Mouse (Mus musculus) lung, adult 2 months (tissue): ENCODE data around the gene Sgta. TPM values are rescaled to one million over a fixed set of nuclear protein-coding genes. Genes with fewer than 3 reads are reported as not detected.
"Not testable (repeated sequence)": the region's sequence is repeated elsewhere in the genome, so short reads cannot be mapped to it uniquely, and the experiment has no call there.

Experiments
- DNase-seq: peaks from one replicate; pipeline ENCODE4 v3.0.0; 2022
- H3K4me1 ChIP-seq: fragments of 200-500 bp; 2 replicates; pipeline ENCODE4 v1.6.1; 2011; ENCODE audit warnings: low read length; ENCODE audit not compliant: control insufficient read depth, insufficient read depth
- H3K4me3 ChIP-seq: fragments of 200-500 bp; replicated peaks from 2 replicates; pipeline ENCODE3; 2011; ENCODE audit warnings: low read depth, mild to moderate bottlenecking, control low read depth, low read length; ENCODE audit errors: extremely low read depth
- CTCF ChIP-seq: fragments of 200-500 bp; IDR thresholded peaks from 2 replicates; pipeline ENCODE4 v1.5.1; 2011; ENCODE audit warnings: mild to moderate bottlenecking, low read length, control low read depth; ENCODE audit not compliant: insufficient read depth
- POLR2A ChIP-seq: fragments of 200-500 bp; IDR thresholded peaks from 2 replicates; pipeline ENCODE4 v1.6.1; 2011; ENCODE audit warnings: low read depth, mild to moderate bottlenecking, control low read depth, low read length, borderline replicate concordance; ENCODE audit errors: extremely low read depth
- WGBS: fragments of 180-500 bp; shearing (Covaris S2); methylation state at CpG from one replicate; pipeline ENCODE4 v1.1.7; 2018; 5-methylcytosine and 5-hydroxymethylcytosine counted together
- polyA plus RNA-seq: library from polyadenylated mRNA; depleted of rRNA; stranded (reverse); fragments of >200 nt; gene quantifications from 2 replicates; pipeline ENCODE4 v1.2.3, GENCODE M21; 2012

Gene Sgta
- polyA plus RNA-seq, 1 experiment: 183 TPM

DNA sequence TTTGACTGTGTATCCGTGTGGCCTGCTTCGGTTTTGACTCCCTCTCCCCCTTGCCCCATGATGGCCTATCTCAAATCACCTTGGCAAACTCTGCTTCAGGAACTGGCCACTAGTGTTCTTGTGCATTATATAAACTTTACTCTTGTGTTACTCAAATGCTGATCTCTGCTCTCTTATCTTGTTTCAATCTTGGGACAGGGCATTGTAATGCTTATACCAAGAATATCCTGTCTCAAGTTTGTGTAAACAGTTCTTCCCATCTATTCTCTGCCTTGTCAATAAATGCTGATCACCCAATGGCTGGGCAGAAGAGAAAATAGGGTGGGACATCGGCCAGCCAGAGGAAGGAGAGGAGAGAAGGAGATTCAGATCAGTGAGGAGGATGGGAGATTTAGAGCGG, 2.7 kb upstream of the Sgta start:
- DNase-seq: no peak
- 35% methylated on average over 4 of the region's 4 CpGs for WGBS
- no peak overlapping the region for H3K4me3 ChIP-seq
- TF ChIP-seq POLR2A: no peak
- TF ChIP-seq CTCF: no peak
- H3K4me1 ChIP-seq: peaks cover 11% of the 10 kb centered on the region

DNA sequence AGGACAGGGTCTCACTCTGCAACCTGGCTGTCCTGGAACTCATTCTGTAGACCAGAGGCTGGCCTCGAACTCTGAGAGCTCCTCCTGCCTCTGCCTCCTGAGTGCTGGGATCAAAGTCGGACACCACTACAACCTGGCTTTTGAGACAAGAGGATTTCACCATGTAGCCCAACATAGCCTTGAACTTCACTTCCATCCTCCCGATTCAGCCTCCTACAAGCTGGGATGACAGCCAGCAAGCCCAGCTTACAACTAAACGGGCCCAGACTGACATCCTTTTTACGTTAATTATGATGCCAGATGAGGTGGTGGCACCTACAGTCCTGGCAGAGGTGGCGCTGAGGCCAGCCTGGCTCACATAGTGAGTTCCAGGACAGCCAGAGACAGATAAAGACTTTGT, 1.1 kb downstream of the Sgta start:
- no peak for DNase-seq
- H3K4me3 ChIP-seq: no peak overlapping the region
- TF ChIP-seq POLR2A: no peak
- no peak for TF ChIP-seq CTCF
- WGBS: 53% methylated on average over 6 of the region's 6 CpGs
- peaks cover 15% of the 10 kb centered on the region for H3K4me1 ChIP-seq

DNA sequence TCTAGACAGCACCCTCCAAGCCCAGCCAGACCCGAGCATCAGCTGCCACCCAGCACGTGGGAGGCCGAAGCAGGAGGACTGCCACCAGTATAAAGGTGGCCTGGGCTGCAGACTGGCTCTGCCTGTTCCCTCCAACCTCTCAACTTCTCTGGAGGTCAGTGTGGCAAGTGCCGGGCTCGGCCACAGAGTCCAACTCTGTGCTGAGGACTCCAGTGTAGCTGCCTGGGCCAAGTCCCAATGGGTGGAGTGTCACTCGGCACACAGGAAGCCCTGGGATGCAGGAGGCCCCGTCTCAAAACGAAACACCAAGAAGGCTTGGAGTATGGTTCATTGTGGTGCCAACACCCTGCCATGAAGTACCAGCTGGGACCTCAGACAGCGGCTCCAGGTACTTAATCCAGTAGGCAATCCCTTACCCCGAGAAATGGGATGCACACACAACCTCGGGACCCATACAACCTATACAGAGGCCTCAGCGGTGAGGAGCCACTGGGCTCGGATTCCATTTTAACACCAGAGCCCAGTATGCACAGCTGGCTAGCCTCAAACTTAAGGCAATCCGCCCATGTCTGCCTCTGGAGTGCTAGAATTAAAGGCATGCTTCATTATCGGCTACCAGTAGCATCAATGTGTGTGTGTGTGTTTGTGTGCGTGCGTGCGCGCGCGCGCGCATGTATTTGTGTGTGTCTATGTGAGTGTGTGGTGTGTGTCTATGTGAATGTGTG, 2.4 kb downstream of the Sgta start:
- no peak overlapping the region for H3K4me3 ChIP-seq
- WGBS: 77% methylated on average over 23 of the region's 23 CpGs
- no peak for DNase-seq
- H3K4me1 ChIP-seq: peaks cover 13% of the 10 kb centered on the region
- no peak for TF ChIP-seq POLR2A
- no peak for TF ChIP-seq CTCF

DNA sequence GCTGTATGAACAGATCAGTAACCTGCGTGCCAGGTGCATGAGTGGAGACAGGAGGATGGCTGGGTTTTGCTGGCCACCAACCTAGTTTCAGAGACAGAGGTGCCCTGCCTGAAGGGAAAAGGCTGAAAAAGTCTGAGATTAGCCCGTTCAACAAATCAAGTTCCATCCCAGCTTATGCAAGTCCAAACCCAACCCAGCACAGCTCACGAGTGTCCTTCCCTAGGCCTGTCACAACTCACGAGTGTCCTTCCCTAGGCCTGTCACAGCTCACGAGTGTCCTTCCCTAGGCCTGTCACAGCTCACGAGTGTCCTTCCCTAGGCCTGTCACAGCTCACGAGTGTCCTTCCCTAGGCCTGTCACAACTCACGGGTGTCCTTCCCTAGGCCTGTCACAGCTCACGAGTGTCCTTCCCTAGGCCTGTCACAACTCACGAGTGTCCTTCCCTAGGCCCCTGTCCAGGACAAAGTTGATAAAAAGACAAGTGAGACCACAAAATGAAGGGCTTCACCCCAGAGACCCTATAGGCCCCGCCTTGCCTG, 4.1 kb downstream of the Sgta start:
- 74% methylated on average over 11 of the region's 11 CpGs for WGBS
- DNase-seq, H3K4me3 ChIP-seq: not testable (repeated sequence)
- H3K4me1 ChIP-seq: peaks cover 10% of the 10 kb centered on the region

DNA sequence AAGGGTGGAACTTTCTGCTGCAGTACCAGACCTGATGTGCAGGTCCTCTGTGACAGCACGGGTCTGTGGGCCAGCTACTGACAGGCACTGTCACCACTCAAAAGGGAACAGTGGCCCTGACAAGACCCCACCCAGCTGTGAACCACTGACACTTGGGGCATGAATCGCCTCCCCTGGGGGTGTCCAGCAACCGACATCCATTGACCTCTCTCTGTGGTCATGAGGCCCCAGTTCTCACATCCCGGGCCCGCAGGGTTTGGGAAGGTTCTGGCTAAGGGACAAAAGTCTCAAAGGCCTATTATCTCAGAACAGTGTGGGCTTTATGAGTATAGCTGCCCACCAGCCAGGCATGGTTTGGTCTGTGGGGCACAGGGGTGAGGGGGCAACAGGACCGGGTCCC, 4.8 kb downstream of the Sgta start:
- no peak for DNase-seq
- 85% methylated on average over 6 of the region's 6 CpGs for WGBS
- Histone ChIP-seq H3K4me3 (no peak overlapping the region), H3K4me1 (peaks cover 10% of the 10 kb centered on the region)
- TF ChIP-seq CTCF (no peak), POLR2A (no peak)

DNA sequence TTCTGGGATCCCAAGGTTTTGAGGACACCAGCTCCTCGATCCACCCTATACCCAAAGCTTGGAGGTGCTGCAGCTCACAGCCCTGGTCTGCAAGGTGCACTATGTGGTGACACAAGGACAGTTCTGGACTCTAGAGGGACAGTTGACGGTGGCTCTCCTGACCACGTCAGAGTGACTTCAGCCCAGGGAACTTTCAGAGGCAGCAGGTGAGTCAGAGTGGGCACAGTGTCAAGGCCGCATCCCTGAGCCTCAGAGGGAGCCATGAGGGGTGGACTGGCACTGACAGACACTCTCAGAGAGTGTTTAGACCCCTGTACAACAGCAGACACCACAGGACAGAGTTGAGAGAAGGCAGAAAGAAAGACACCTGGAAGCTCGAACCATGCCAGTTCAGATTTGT, 7.4 kb downstream of the Sgta start:
- Histone ChIP-seq H3K4me3 (no peak overlapping the region), H3K4me1 (peaks cover 4% of the 10 kb centered on the region)
- TF ChIP-seq CTCF: no peak
- no peak for TF ChIP-seq POLR2A
- 81% methylated on average over 5 of the region's 5 CpGs for WGBS
- no peak for DNase-seq

DNA sequence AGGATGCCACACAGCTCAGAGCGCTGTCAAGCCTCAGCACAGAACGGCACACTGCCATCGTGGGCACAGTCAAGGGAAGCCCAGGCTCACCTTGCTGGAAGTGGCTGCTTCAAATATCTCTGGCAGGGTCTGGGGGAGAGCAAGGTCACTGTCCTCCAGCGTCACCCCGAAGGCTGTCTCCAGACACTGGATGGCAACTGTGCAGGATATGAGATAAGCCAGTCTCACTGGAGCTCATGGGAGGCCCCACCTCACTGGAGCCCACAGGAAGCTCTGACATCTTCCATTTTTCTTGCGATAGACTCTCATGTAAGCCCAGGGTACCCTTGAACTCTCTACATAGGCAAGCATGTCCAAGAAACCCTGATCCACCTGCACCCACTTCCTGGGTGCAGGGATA, 8.8 kb downstream of the Sgta start:
- TF ChIP-seq POLR2A (no peak), CTCF (no peak)
- DNase-seq: no peak
- Histone ChIP-seq H3K4me1 (no peaks in the 10 kb centered on the region), H3K4me3 (no peak overlapping the region)
- WGBS: 87% methylated on average over 6 of the region's 6 CpGs

DNA sequence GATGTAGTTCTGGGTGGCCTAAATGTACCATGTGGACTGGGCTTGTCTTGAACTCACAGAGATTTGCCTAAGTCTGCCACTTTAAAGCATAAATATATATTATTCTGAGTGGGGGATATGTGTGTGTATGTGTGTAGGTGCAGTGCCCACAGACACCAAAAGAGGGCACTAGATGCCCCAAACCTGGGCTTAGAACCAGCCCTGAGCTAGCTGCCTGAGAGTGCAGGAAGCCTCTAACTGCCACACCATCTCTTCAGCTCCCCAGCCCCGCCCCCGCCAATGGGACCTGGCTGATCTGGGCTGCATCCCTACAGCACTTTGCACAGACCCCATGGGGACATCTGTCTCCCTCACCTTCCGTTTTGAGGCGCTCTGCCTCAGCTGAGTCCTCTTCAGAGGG, 9.3 kb downstream of the Sgta start:
- Histone ChIP-seq H3K4me1 (no peaks in the 10 kb centered on the region), H3K4me3 (no peak overlapping the region)
- TF ChIP-seq CTCF (peak; percentile 41), POLR2A (no peak)
- DNase-seq: no peak
- 80% methylated on average over 4 of the region's 4 CpGs for WGBS

DNA sequence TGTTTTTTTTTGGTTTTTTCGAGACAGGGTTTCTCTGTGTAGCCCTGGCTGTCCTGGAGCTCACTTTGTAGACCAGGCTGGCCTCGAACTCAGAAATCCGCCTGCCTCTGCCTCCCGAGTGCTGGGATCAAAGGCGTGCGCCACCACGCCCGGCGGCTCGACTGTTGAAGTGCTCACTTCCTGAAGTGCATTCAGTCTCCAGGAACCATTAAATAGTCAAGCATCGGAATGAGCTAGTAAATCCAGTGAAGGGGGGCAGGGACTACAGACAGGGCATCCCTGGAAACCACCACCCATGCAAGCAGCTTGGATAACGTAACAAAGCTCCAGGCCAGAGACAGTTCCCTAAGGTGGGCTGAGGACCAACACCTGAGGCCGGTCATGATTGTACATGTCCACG, 14.7 kb downstream of the Sgta start:
- 85% methylated on average over 14 of the region's 14 CpGs for WGBS
- H3K4me3 ChIP-seq, H3K4me1 ChIP-seq, DNase-seq: not testable (repeated sequence)

DNA sequence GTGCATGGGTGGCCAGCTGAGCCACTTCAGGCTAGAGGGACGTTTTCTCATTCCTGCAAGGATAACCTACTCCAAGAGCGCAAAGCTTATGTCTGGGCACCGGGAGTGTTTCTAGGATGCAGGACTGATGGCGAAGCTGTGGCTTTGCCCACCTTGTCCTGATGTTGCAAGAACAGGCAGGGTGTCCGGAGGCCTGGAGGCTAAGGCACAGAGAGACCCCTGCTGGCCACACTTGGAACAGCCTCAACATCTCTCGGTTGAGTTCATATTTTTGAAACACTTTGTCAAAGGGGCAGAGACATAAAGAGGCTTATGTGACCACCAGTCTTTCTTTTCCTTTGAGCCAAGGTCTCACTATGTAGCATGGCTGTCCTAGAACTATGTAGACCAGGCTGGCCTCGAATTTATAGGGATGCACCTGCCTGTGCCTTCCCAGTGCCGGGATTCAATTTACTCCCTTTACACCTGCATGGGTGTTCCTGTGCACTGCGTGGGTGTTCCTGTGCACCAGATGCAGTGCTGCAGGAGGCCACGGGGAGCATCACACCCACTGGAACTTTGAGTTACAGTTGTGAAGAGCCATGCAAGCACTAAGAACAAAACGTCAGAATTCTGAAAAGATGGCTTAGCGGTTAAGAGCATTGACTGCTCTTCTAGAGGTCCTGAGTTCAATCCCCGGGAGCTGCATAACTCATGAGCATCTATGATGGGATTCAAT, 18.4 kb downstream of the Sgta start:
- WGBS: 29% methylated on average over 13 of the region's 13 CpGs
- peak; percentile 84 for TF ChIP-seq CTCF
- TF ChIP-seq POLR2A: no peak
- Histone ChIP-seq H3K4me1 (no peaks in the 10 kb centered on the region), H3K4me3 (no peak overlapping the region)
- peak; percentile 64 for DNase-seq
